Mouse (Mus musculus): ENCODE data around the gene Myh7b.

- TF ChIP-seq CTCF (IDR thresholded peaks at IDR 0.05; ENCODE audit: extremely low read depth, insufficient read length, insufficient replicate concordance, low read depth, low read length) = no peak
- TF ChIP-seq POLR2A (IDR thresholded peaks at IDR 0.05; ENCODE audit: low read depth, low read length) = no peak
Observed at GRCm38 (mm10) chr2:155636881-155637280, 25.9 kb downstream of the Myh7b start.

All from small intestine, adult 2 months (tissue).